ENCODE assay signal across 7 mouse cellular contexts in genomic region chr10:69478831-69479230, GRCm38 (mm10).
"Had no signal": no experiment of that assay in that cellular context is flagged by ENCODE, and none has a peak within 500 bp of the region (broad histone marks: within the 10 kb centered on the region; RNA-seq: fewer than 3 reads in every experiment).

No protein-coding gene starts in this region.

- DNase-seq: kidney, postnatal 25 days; left cerebral cortex, postnatal 4 days; liver, postnatal 0 days; lung, embryonic 14.5 days; retina, postnatal 1 day; thymus, adult 18-20 months; thymus, postnatal 4 days had no signal
